Mouse (Mus musculus) small intestine, adult 2 months (tissue): Measurements from ENCODE around the gene Lcorl.

Experiments
- CTCF ChIP-seq: fragments of 200-500 bp; IDR thresholded peaks from 2 replicates; pipeline ENCODE4 v1.5.1; 2012; ENCODE audit warnings: low read depth, mild to moderate bottlenecking, control low read depth, inconsistent platforms, low read length, moderate library complexity, mixed read lengths; ENCODE audit not compliant: insufficient replicate concordance, insufficient read length; ENCODE audit errors: extremely low read depth
- POLR2A ChIP-seq: fragments of 200-500 bp; IDR thresholded peaks from 2 replicates; pipeline ENCODE4 v1.6.1; 2012; ENCODE audit warnings: low read depth, mild to moderate bottlenecking, control low read depth, inconsistent platforms, low read length, moderate library complexity

DNA sequence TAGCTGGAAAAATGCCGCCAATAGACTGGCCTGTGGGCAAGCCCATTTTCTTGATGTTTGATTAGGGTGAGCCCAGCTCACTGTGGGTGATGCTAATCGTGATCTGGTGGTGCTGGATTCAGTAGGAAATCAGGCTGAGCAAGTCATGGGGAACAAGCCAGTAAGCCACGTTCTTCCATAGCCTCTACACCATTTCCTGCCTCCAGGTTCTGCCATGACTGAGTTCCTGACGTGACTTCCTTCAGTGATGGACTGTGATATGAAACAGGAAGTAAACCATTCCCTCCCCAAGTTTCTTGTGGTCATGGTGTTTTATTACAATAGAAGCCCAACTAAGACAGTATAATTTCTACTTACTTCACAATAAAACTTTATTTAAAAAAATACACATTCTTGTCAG, 179.8 kb downstream of the Lcorl start:
- no peak for TF ChIP-seq CTCF
- TF ChIP-seq POLR2A, result no peak
